8 mouse cellular contexts compared by ENCODE assay signal in the genomic region with DNA sequence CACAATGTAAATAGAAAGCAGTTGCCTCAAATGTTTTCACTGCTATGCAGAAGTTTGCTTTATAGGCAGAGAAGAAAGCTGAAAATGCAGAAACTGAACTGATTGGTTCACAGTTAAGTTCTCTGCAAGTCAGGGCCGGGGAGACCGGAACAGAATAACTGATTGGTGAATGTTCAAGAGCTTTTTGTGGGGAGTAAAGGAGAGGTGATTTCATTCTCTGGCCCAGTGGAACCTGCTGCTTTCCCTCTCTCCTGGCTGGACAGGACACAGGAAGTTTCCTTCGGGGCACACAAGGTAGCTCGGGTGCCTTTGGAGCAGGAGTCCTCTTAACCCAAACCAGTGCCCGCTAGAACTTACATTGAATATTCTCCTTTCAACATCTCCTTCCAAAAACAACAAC. TPM values are rescaled to one million over a fixed set of nuclear protein-coding genes. Genes with fewer than 3 reads are reported as not detected.
DNase-seq lines count a peak whose midpoint lies in the region; ATAC-seq and TF ChIP-seq lines count a peak whose summit lies in the region.

No protein-coding gene starts in this region.

- H3K27ac ChIP-seq in forebrain, embryonic 11.5 days (ENCODE audit: low read depth, low read length) = no peak overlapping the region
- H3K27ac ChIP-seq in hindbrain, embryonic 16.5 days (ENCODE audit: low read depth, low read length) = no peak overlapping the region
- H3K27ac ChIP-seq in liver, embryonic 11.5 days (ENCODE audit: low read depth, low read length) = no peak overlapping the region

- H3ac ChIP-seq in myocyte (ENCODE audit: control insufficient read depth, insufficient read length) = no peak overlapping the region

- 67% methylated on average over 5 of the region's 5 CpGs for WGBS in forebrain, embryonic 11.5 days
- 60% methylated on average over 5 of the region's 5 CpGs for WGBS in hindbrain, embryonic 16.5 days
- WGBS in liver, embryonic 11.5 days = 31% methylated on average over 5 of the region's 5 CpGs

- no peaks in the 10 kb centered on the region for H3K36me3 ChIP-seq in forebrain, embryonic 11.5 days (ENCODE audit: control insufficient read depth, insufficient read depth, low read length)
- no peaks in the 10 kb centered on the region for H3K36me3 ChIP-seq in hindbrain, embryonic 16.5 days (ENCODE audit: control insufficient read depth, insufficient read depth, low read length)
- no peaks in the 10 kb centered on the region for H3K36me3 ChIP-seq in liver, embryonic 11.5 days (ENCODE audit: control insufficient read depth, insufficient read depth, low read length)
- no peaks in the 10 kb centered on the region for H3K36me3 ChIP-seq in myocyte (ENCODE audit: control insufficient read depth, insufficient read depth)

- TF ChIP-seq POLR2A in myocyte (IDR thresholded peaks at IDR 0.05; ENCODE audit: insufficient read length, low read depth) = no peak

- H3K9me3 ChIP-seq in forebrain, embryonic 11.5 days (ENCODE audit: control insufficient read depth, low read length) = no peaks in the 10 kb centered on the region
- H3K9me3 ChIP-seq in hindbrain, embryonic 16.5 days (ENCODE audit: control insufficient read depth, low read length) = no peaks in the 10 kb centered on the region
- no peaks in the 10 kb centered on the region; the same call in 1 of the 2 replicates for H3K9me3 ChIP-seq in liver, embryonic 11.5 days (ENCODE audit: control insufficient read depth, low read length)

- no peaks in the 10 kb centered on the region for H3K79me2 ChIP-seq in myocyte (ENCODE audit: control insufficient read depth, insufficient read depth)

- no peaks in the 10 kb centered on the region for H3K27me3 ChIP-seq in forebrain, embryonic 11.5 days (ENCODE audit: control insufficient read depth, insufficient read depth, low read length)
- no peaks in the 10 kb centered on the region for H3K27me3 ChIP-seq in hindbrain, embryonic 16.5 days (replicated peaks; ENCODE audit: control insufficient read depth, insufficient read depth, low read length)
- H3K27me3 ChIP-seq in liver, embryonic 11.5 days (replicated peaks; ENCODE audit: control insufficient read depth, insufficient read depth, low read length) = no peaks in the 10 kb centered on the region
- H3K27me3 ChIP-seq in myocyte (ENCODE audit: control insufficient read depth, insufficient read depth, insufficient read length) = no peaks in the 10 kb centered on the region

- no peaks in the 10 kb centered on the region for H3K4me1 ChIP-seq in forebrain, embryonic 11.5 days (replicated peaks; ENCODE audit: control insufficient read depth, insufficient read depth, low read length)
- H3K4me1 ChIP-seq in hindbrain, embryonic 16.5 days (ENCODE audit: control insufficient read depth, insufficient read depth, low read depth, low read length) = no peaks in the 10 kb centered on the region
- no peaks in the 10 kb centered on the region for H3K4me1 ChIP-seq in liver, embryonic 11.5 days (replicated peaks; ENCODE audit: control insufficient read depth, insufficient read depth, low read length)

- H3K4me3 ChIP-seq in forebrain, embryonic 11.5 days (ENCODE audit: low read depth, low read length) = peak overlapping the region; percentile 56; the same call in 1 of the 2 replicates
- H3K4me3 ChIP-seq in hindbrain, embryonic 16.5 days (ENCODE audit: low read length) = peak overlapping the region; percentile 57
- H3K4me3 ChIP-seq in liver, embryonic 11.5 days (ENCODE audit: low read depth, low read length) = peak overlapping the region; percentile 65
- H3K4me3 ChIP-seq in myocyte = peak overlapping the region; percentile 26

- peak; percentile 59; the same call in 1 of the 2 replicates for ATAC-seq in forebrain, embryonic 11.5 days (replicated peaks; ENCODE audit: low FRiP score)
- ATAC-seq in hindbrain, embryonic 16.5 days = no peak
- ATAC-seq in liver, embryonic 11.5 days (replicated peaks; ENCODE audit: low FRiP score) = peak; percentile 35; the same call in 1 of the 2 replicates

- H3K9ac ChIP-seq in forebrain, embryonic 11.5 days (ENCODE audit: low read length) = no peak overlapping the region; the same call in 1 of the 2 replicates
- no peak overlapping the region for H3K9ac ChIP-seq in hindbrain, embryonic 16.5 days (ENCODE audit: low read depth, low read length)
- H3K9ac ChIP-seq in liver, embryonic 11.5 days (ENCODE audit: low read depth, low read length) = peak overlapping the region; percentile 75; the same call in 1 of the 2 replicates

- H3K4me2 ChIP-seq in forebrain, embryonic 11.5 days (ENCODE audit: low read depth, low read length, severe bottlenecking) = peak overlapping the region; percentile 71; the same call in 1 of the 2 replicates
- H3K4me2 ChIP-seq in hindbrain, embryonic 16.5 days (ENCODE audit: low read length) = peak overlapping the region; percentile 87
- peak overlapping the region; percentile 68 for H3K4me2 ChIP-seq in liver, embryonic 11.5 days
- H3K4me2 ChIP-seq in myocyte (ENCODE audit: low read depth) = peak overlapping the region; percentile 66

- peak; percentile 14 for DNase-seq in embryo, embryonic 10 days (ENCODE audit: low spot score)
- no peak for DNase-seq in embryo, embryonic 11 days
- DNase-seq in adrenal gland, postnatal 10 days = peak; percentile 54
- DNase-seq in forebrain, embryonic 11.5 days (ENCODE audit: low spot score) = no peak
- DNase-seq in liver, embryonic 11.5 days (ENCODE audit: low spot score) = peak; percentile 41
- peak; percentile 4 to 24 for DNase-seq in urinary bladder, postnatal 36 days (ENCODE audit: low spot score in 2 of 2)

TF ChIP-seq in myocyte, 11 proteins besides CTCF, POLR2A, EP300 and RAD21:
- TF ChIP-seq E2F4 (IDR thresholded peaks at IDR 0.05; ENCODE audit: insufficient read depth) (no peak), TCF12 (IDR thresholded peaks at IDR 0.05; ENCODE audit: insufficient read depth, poor library complexity, severe bottlenecking) (no peak), MYOD1 (IDR thresholded peaks at IDR 0.05; ENCODE audit: control insufficient read depth in 1 of 3, insufficient read length in 2 of 3, low read depth in 2 of 3) (no peak), POLR2AphosphoS2 (IDR thresholded peaks at IDR 0.05; ENCODE audit: insufficient read length, low read depth) (no peak), CEBPB (IDR thresholded peaks at IDR 0.05; ENCODE audit: insufficient read depth, poor library complexity, severe bottlenecking) (no peak), REST (IDR thresholded peaks at IDR 0.05; ENCODE audit: insufficient read depth, insufficient read length) (no peak), TCF3 (IDR thresholded peaks at IDR 0.05; ENCODE audit: insufficient read length, low read depth) (no peak), USF1 (IDR thresholded peaks at IDR 0.05; ENCODE audit: low read depth) (no peak), MAX (IDR thresholded peaks at IDR 0.05; ENCODE audit: low read depth) (no peak), MYOG (IDR thresholded peaks at IDR 0.05; ENCODE audit: control insufficient read depth in 1 of 3, insufficient read depth in 1 of 3, insufficient read length in 2 of 3, low read depth in 2 of 3) (no peak), SRF (IDR thresholded peaks at IDR 0.05; ENCODE audit: control insufficient read depth, insufficient read length, low read depth) (no peak)
TF ChIP-seq in myocyte: peak in this region for 0.

RNA-seq across cellular contexts. Expression of gene Nmi, which starts 1.2 kb away (rescaled TPM):
- total RNA-seq in adrenal gland, postnatal 10 days (2021) = 10 to 100 TPM; 11.8 to 13.9 TPM
- 6.0 and 6.7 TPM in 2 replicates for polyA plus RNA-seq in forebrain, embryonic 11.5 days (2014; fragmentation: Nextera tagmentation; extraction: Ambion mirVana)
- polyA plus RNA-seq in hindbrain, embryonic 16.5 days (2015; fragmentation: Nextera tagmentation; extraction: Ambion mirVana) = 4.8 and 6.2 TPM in 2 replicates
- 11.8 and 12.5 TPM in 2 replicates for polyA plus RNA-seq in liver, embryonic 11.5 days (2014; fragmentation: Nextera tagmentation; extraction: Ambion mirVana)
- polyA plus RNA-seq in myocyte (2012; fragmentation: generic; extraction: Trizol) = 3.2 TPM

RNA-seq across cellular contexts. Expression of gene Rbm43, which starts 37.2 kb away (rescaled TPM):
- 10 to 100 TPM; 14.7 to 18.1 TPM for total RNA-seq in adrenal gland, postnatal 10 days (2021)
- 7.2 and 8.6 TPM in 2 replicates for polyA plus RNA-seq in forebrain, embryonic 11.5 days (2014; fragmentation: Nextera tagmentation; extraction: Ambion mirVana)
- 9.2 and 11.1 TPM in 2 replicates for polyA plus RNA-seq in hindbrain, embryonic 16.5 days (2015; fragmentation: Nextera tagmentation; extraction: Ambion mirVana)
- 29.2 and 35.1 TPM in 2 replicates for polyA plus RNA-seq in liver, embryonic 11.5 days (2014; fragmentation: Nextera tagmentation; extraction: Ambion mirVana)
- 3.2 TPM for polyA plus RNA-seq in myocyte (2012; fragmentation: generic; extraction: Trizol)

Comparison
In these comparisons a context has a peak if more than half of its experiments do, and no peak if none do; other contexts are left out.
1. DNase-seq: peak in embryo, embryonic 10 days (single experiment), adrenal gland, postnatal 10 days (single experiment), liver, embryonic 11.5 days (single experiment) and urinary bladder, postnatal 36 days (2 of 2); none in embryo, embryonic 11 days (single experiment) and forebrain, embryonic 11.5 days (single experiment).
2. Peak in every context shown above with its lines, with median percentiles within 50 percentile points of each other: H3K4me2 ChIP-seq and H3K4me3 ChIP-seq.